Mouse (Mus musculus): Measurements from ENCODE around the gene Gm20662.

GRCm38 (mm10) chr9:108044751-108045492 lies 48.8 kb downstream of the Gm20662 start:
- peak; percentile 44 for TF ChIP-seq CTCF (IDR thresholded peaks at IDR 0.05; ENCODE audit: low read depth)
- no peak for TF ChIP-seq EP300 (optimal IDR thresholded peaks at IDR 0.05)

Measured in stomach, postnatal 0 days (tissue).